Mouse (Mus musculus): ENCODE results near the gene Gm8720.
"Not testable (repeated sequence)": the region's sequence is repeated elsewhere in the genome, so short reads cannot be mapped to it uniquely, and the experiment has no call there.

Gene Gm8720

GRCm38 (mm10) chr7:23067356-23067755 lies at the start of gene Gm8720:
Gene Gm8720, minus strand, starts transcription at chr7:23067456.
- in situ Hi-C loops (cut with MboI, MseI): not testable (repeated sequence)

GRCm38 (mm10) chr7:23055240-23055639 lies 12.0 kb downstream of the Gm8720 start, which contains the start of gene Vmn1r163:
Gene Vmn1r163, plus strand, starts transcription at chr7:23055540.
- in situ Hi-C loops (cut with MboI, MseI): not testable (repeated sequence)

GRCm38 (mm10) chr7:23019823-23020222 lies 47.4 kb downstream of the Gm8720 start, which contains the start of gene Gm4216:
Gene Gm4216, minus strand, starts transcription at chr7:23019923.
- in situ Hi-C loops (cut with MboI, MseI): not testable (repeated sequence)
